Mouse (Mus musculus) midbrain, embryonic 13.5 days (tissue): Measurements from ENCODE around the gene Exosc6. TPM values are rescaled to one million over a fixed set of nuclear protein-coding genes. Genes with fewer than 3 reads are reported as not detected.
A peak's percentile ranks its signal among the peaks of the same experiment; 100 is the strongest.
"Not testable (repeated sequence)": the region's sequence is repeated elsewhere in the genome, so short reads cannot be mapped to it uniquely, and the experiment has no call there.

Experiments
- ATAC-seq: fragments of 200-750 bp; cut with Nextera tagmentation; 2 replicates; pipeline ENCODE4 v1.8.0; 2017; ENCODE audit warnings: mild to moderate bottlenecking, moderate TSS enrichment, moderate library complexity
- H3K27ac ChIP-seq: fragments of 300-500 bp; sonication (generic); 2 replicates; pipeline ENCODE4 v1.5.1; 2015; ENCODE audit warnings: inconsistent platforms, mild to moderate bottlenecking, moderate library complexity
- H3K27me3 ChIP-seq: fragments of 300-500 bp; sonication (generic); 2 replicates; pipeline ENCODE4 v1.6.1; 2015; ENCODE audit warnings: mild to moderate bottlenecking, inconsistent platforms
- H3K36me3 ChIP-seq: fragments of 300-500 bp; sonication (generic); 2 replicates; pipeline ENCODE4 v1.6.1; 2015; ENCODE audit warnings: mild to moderate bottlenecking, inconsistent platforms
- H3K4me1 ChIP-seq: fragments of 300-500 bp; sonication (generic); replicated peaks from 2 replicates; pipeline ENCODE4 v1.6.1; 2015; ENCODE audit warnings: inconsistent platforms
- H3K4me2 ChIP-seq: fragments of 300-500 bp; sonication (generic); replicated peaks from 2 replicates; pipeline ENCODE4 v1.6.1; 2015; ENCODE audit warnings: moderate library complexity, mild to moderate bottlenecking, inconsistent platforms
- H3K4me3 ChIP-seq: fragments of 300-500 bp; sonication (generic); replicated peaks from 2 replicates; pipeline ENCODE4 v1.5.1; 2015; ENCODE audit warnings: mild to moderate bottlenecking, inconsistent platforms
- H3K9ac ChIP-seq: fragments of 300-500 bp; sonication (generic); replicated peaks from 2 replicates; pipeline ENCODE4 v1.6.1; 2015; ENCODE audit warnings: mild to moderate bottlenecking, inconsistent platforms
- H3K9me3 ChIP-seq: fragments of 300-500 bp; sonication (generic); 2 replicates; pipeline ENCODE4 v1.6.1; 2016; ENCODE audit warnings: mild to moderate bottlenecking, inconsistent platforms
- WGBS: fragments of 180-500 bp; shearing (Covaris S2); methylation state at CpG from one replicate; pipeline ENCODE4 v1.1.7; 2015; 5-methylcytosine and 5-hydroxymethylcytosine counted together
- polyA plus RNA-seq: library from polyadenylated mRNA; unstranded; fragments of >200 nt; fragmentation: Nextera tagmentation; extraction: Ambion mirVana; gene quantifications from 2 replicates; pipeline ENCODE4 v1.2.1, GENCODE M21; 2015

Gene Exosc6
- polyA plus RNA-seq, result not detected in 2 replicates

DNA sequence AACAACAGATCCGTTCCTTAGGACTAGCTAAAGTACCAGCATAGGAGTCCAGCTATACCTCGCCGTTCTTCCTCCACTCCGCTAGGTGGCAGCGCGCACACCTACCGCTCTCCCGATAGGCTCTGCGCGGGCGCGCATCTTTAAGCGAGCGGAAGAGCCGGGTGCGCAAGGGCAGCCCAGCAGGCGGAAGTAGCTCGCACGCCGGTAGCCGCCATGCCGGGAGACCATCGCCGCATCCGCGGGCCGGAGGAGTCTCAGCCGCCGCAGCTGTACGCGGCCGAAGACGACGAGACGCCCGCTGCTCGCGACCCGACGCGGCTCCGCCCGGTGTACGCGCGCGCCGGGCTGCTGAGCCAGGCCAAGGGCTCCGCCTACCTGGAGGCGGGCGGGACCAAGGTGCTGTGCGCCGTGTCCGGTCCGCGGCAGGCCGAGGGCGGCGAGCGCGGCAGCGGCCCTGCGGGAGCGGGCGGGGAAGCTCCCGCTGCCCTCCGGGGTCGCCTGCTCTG lies at the start of gene Exosc6:
Gene Exosc6, plus strand, starts transcription at position 182 of the 506 bp plus-strand sequence.
- no peaks in the 10 kb centered on the region for H3K27me3 ChIP-seq
- H3K4me3 ChIP-seq, result peak within 1 kb of the TSS; percentile 99
- WGBS, result under 1% methylated on average over 65 of the region's 68 CpGs
- H3K27ac ChIP-seq, result peak within 1 kb of the TSS; percentile 72
- no peaks in the 10 kb centered on the region for H3K9me3 ChIP-seq
- peak within 1 kb of the TSS; percentile 91 for H3K9ac ChIP-seq
- H3K36me3 ChIP-seq, result peaks cover 59% of the 10 kb centered on the region
- H3K4me1 ChIP-seq, result peaks cover 20% of the 10 kb centered on the region
- peak; percentile 96 for ATAC-seq
- peak within 1 kb of the TSS; percentile 100 for H3K4me2 ChIP-seq

DNA sequence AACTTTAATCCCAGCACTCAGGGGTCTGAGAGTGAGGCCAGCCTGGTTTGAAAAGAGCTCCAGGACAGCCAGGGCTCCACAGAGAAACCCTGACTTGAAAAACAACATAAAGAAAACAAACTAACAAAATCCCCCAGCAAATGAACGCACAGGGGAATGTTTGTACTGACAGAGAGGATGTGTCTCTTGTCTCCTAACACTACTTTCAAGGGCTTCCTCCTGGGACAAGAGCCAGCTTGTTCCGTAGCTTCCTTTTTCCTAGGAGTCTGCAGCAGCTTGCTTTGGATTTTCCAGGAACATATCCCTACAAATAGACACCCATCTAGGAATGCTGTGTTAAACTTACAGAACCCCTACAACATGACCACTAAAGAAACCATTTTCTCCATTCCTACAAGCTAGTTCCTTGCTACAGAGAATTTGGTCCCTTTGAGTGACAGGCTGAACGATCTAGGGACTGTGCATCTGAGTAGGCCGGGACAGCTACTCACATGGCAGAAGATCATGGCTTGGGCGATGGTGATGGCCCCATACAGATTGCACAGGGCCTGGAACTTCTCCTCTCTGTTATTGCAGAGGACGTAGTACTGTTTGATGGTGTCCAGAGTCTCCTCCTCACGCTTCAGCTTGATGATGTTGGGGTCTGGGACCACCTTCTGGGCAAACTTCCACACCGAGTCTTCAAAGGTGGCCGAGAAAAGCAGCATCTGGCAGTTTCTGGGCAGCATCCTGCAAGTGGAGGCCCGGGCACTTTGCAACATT lies 45.7 kb upstream of the Exosc6 start:
- not testable (repeated sequence) for H3K27ac ChIP-seq, H3K4me1 ChIP-seq, H3K4me3 ChIP-seq, ATAC-seq, H3K4me2 ChIP-seq, H3K27me3 ChIP-seq, H3K9me3 ChIP-seq, H3K9ac ChIP-seq
- peaks cover 67% of the 10 kb centered on the region for H3K36me3 ChIP-seq
- 97% methylated on average over 9 of the region's 10 CpGs for WGBS

DNA sequence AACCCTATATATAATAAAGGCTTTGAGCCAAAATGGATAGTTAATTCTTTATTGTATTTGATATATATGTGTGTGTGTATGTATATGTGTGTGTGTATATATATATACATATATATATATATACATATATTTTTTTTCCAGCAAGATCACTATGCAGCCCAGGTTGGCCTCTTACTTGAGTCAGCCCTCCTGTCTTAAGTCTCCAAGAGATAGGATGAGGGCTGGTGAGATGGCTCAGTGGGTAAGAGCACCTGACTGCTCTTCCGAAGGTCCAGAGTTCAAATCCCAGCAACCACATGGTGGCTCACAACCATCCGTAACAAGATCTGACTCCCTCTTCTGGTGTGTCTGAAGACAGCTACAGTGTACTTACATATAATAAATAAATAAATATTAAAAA lies 29.5 kb upstream of the Exosc6 start:
- H3K27ac ChIP-seq, H3K36me3 ChIP-seq, H3K9ac ChIP-seq, H3K4me2 ChIP-seq, H3K4me3 ChIP-seq, H3K9me3 ChIP-seq, ATAC-seq: not testable (repeated sequence)
- Histone ChIP-seq H3K4me1 (peaks cover 11% of the 10 kb centered on the region), H3K27me3 (peaks cover 11% of the 10 kb centered on the region)
- 92% methylated on average over 2 of the region's 2 CpGs for WGBS

DNA sequence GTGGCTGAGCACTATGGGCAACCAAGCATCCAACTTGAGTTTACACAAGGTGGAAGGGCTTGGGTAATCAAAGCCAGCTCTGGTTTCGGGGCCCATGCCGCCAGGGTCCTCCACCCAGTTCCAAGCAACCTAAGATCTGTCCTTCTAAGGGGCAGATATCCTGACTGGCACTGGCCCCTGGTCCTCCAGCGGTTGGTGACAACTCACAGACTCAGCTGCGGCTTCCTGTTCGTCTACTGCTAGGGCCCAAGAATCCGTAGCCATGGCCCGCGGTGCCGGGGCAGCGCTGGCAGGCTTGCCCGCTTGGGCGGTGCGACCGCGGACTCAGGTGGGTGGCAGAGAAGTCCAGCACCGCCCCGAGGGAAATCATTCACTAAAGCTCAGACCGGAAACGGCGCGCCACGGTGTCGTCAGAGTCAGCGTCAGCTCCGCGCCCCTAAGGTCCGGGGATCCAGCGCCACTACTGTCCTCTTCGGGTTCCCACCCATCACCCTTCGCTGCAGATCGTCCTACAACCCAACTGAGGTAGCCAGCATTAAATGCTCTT lies 28.7 kb upstream of the Exosc6 start:
- Histone ChIP-seq H3K36me3 (no peaks in the 10 kb centered on the region), H3K9me3 (no peaks in the 10 kb centered on the region), H3K9ac (peak overlapping the region; percentile 89), H3K27me3 (peaks cover 15% of the 10 kb centered on the region), H3K27ac (peak overlapping the region; percentile 57), H3K4me1 (peaks cover 11% of the 10 kb centered on the region), H3K4me2 (peak overlapping the region; percentile 84), H3K4me3 (peak overlapping the region; percentile 89)
- ATAC-seq, result peak; percentile 95
- under 1% methylated on average over 31 of the region's 31 CpGs for WGBS

DNA sequence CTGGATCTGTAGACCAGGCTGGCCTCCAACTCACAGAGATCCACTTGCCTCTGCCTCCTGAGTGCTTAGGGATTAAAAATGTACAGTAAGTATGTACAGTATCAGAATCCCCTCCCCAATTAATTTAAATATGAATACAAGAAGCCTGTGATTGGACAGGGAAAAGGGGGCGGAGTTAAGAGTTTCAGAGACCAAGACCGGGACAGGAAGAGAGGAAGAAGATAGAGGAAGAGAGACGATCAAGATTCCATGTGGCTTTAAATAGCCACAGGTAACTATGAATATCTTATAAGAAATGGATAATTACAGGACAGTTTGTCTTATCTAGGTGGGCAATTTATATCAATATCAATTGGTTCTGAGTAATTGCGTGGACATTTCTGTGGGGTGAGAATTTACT lies 26.6 kb upstream of the Exosc6 start:
- Histone ChIP-seq H3K9me3 (no peaks in the 10 kb centered on the region), H3K4me1 (peaks cover 15% of the 10 kb centered on the region), H3K36me3 (no peaks in the 10 kb centered on the region), H3K27ac (no peak overlapping the region), H3K27me3 (peaks cover 15% of the 10 kb centered on the region), H3K4me2 (no peak overlapping the region), H3K9ac (no peak overlapping the region), H3K4me3 (no peak overlapping the region)
- 63% methylated on average over 4 of the region's 4 CpGs for WGBS
- no peak for ATAC-seq

DNA sequence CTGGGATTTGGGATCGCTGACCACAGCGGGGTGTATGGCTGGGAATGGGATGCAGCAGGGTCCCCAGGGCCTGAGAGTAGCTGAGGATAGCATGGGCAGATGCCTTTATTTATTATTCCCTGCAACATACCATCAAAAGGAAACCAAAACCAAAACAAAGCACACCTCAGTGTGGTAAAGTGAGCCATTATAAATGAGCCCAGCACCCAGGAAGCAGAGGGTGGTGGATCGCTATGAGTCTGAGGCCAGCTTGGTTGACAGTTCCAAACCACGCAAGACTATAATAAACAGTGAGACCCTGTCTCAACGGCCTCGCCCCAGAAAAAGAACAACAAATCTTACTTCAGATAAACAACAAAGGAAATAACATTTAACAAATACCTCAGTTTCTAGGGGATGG lies 26.1 kb upstream of the Exosc6 start:
- peaks cover 20% of the 10 kb centered on the region for H3K4me1 ChIP-seq
- no peak overlapping the region for H3K9ac ChIP-seq
- no peaks in the 10 kb centered on the region for H3K36me3 ChIP-seq
- no peaks in the 10 kb centered on the region for H3K9me3 ChIP-seq
- WGBS, result 84% methylated on average over 6 of the region's 6 CpGs
- no peak overlapping the region for H3K4me2 ChIP-seq
- H3K27me3 ChIP-seq, result peaks cover 15% of the 10 kb centered on the region
- H3K4me3 ChIP-seq, result no peak overlapping the region
- no peak overlapping the region for H3K27ac ChIP-seq
- no peak for ATAC-seq

DNA sequence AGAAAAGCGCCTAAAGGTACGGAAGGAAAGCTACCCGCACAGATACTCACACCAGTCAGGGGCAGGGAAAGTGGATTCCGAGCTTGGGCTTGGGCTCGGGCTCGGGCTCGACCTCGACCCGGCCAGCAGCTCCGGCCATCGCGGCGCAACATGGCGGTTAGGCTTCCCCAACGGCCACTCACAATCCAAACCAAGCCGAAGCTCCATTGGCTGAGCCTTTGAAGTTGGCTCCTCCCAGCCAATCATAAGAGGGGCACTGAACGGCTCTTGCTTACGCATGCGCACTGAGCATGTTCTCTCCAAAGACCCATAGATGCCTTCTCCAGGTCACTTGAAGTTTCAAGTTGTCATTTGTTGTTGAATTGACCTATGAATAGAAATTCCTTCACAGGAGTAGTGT lies 24.6 kb upstream of the Exosc6 start, which contains the start of gene Ddx19b:
Gene Ddx19b, minus strand, starts transcription at position 180 of the 400 bp plus-strand sequence.
- Histone ChIP-seq H3K4me1 (peaks cover 30% of the 10 kb centered on the region), H3K27me3 (peaks cover 15% of the 10 kb centered on the region), H3K9me3 (no peaks in the 10 kb centered on the region), H3K4me2 (no peak within 1 kb of the TSS), H3K4me3 (no peak within 1 kb of the TSS), H3K9ac (no peak within 1 kb of the TSS), H3K36me3 (peaks cover 8% of the 10 kb centered on the region), H3K27ac (no peak within 1 kb of the TSS)
- no peak for ATAC-seq
- 96% methylated on average over 19 of the region's 19 CpGs for WGBS

DNA sequence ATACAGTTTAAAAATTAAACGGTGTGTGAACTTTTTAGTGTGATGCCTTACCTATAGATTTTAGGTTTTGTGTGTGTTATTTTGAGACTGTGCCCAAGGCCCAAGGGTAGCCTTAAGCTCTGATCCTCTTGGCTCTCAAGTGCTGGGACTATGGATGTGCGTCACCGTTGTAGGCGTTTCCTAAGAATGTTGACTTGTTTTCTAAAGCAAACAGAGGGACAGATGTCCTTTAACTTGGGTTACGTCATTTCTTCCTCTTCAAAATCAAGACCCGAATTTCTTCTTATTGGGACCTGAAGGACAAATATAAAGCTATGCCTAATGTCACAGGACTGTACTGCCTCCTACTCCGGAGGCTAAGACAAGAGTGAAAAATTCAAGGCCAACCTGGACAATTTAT lies 23.2 kb upstream of the Exosc6 start, which contains the start of gene Aars:
Gene Aars, plus strand, starts transcription at position 229 of the 400 bp plus-strand sequence.
- H3K36me3 ChIP-seq, result peaks cover 20% of the 10 kb centered on the region
- H3K27ac ChIP-seq, result peak within 1 kb of the TSS; percentile 87
- H3K4me1 ChIP-seq, result peaks cover 24% of the 10 kb centered on the region
- WGBS, result 96% methylated on average over 7 of the region's 7 CpGs
- peak within 1 kb of the TSS; percentile 79 for H3K4me2 ChIP-seq
- peak within 1 kb of the TSS; percentile 86 for H3K9ac ChIP-seq
- H3K4me3 ChIP-seq, result peak within 1 kb of the TSS; percentile 76
- no peak for ATAC-seq
- H3K9me3 ChIP-seq, result no peaks in the 10 kb centered on the region
- H3K27me3 ChIP-seq, result peaks cover 15% of the 10 kb centered on the region

DNA sequence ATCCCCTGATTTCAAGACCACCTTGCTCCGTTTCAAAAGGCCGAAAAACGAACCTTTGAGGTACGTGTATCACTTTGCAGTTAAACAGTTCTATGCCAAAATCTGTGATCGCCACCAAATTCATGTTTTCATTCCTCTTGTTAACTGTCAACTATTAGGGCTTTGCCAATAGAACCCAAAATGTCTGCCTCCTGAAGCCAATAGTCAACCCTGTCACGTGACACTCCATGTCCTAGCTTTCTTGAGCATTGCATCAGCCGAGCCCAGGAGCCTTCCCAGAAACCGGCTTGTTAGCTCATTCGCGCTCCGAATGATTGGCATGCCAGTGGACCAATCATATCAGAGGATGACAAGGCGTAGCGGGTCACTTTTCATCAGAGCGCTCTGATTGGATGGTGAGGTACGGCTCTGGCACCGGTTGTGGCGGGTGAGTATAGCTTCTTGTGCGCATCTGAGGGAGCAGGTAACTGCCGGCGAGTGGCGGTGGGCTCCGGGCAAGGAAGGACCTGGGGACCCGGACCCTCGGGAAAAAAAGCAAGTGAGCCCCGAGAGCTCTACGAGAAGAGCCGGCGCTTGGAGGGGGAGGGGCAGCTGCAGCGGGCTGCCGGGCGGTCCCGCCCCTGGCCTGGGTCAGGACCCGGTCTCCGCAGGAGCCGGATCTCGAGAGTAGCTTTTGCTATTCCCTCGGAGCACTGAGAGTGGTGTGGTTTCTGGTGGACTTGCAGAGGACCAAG lies 22.5 kb upstream of the Exosc6 start:
- Histone ChIP-seq H3K36me3 (peaks cover 26% of the 10 kb centered on the region), H3K9ac (peak overlapping the region; percentile 86), H3K4me3 (peak overlapping the region; percentile 76), H3K9me3 (no peaks in the 10 kb centered on the region), H3K4me1 (peaks cover 19% of the 10 kb centered on the region), H3K4me2 (peak overlapping the region; percentile 79), H3K27me3 (peaks cover 15% of the 10 kb centered on the region), H3K27ac (peak overlapping the region; percentile 87)
- WGBS, result 6% methylated on average over 37 of the region's 37 CpGs
- peak; percentile 99 for ATAC-seq

DNA sequence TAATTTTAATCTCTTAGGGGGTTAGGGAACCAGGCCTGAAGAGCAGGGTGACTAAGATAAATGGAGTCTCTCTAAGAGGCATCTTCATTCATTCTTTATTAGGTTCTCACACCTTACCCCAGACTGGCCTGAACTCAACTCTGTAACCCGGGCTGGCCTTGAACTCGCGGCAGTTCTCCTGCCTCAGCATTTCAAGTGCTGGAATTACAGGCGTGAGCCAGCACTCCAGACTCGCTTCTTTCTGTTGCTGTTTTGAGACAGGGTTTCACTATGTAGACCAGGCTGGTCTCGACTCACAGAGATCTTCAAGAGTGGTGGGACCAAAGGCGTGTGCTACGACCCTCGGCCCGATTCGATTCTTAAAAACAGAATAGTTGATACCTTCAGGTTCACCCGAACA lies 21.9 kb upstream of the Exosc6 start:
- peaks cover 32% of the 10 kb centered on the region for H3K36me3 ChIP-seq
- no peaks in the 10 kb centered on the region for H3K9me3 ChIP-seq
- H3K27ac ChIP-seq, result peak overlapping the region; percentile 87
- WGBS, result 22% methylated on average over 12 of the region's 12 CpGs
- 0 out of 2 replicates have a peak, but pooled peaks have one; percentile 2 for ATAC-seq
- peak overlapping the region; percentile 76 for H3K4me3 ChIP-seq
- H3K27me3 ChIP-seq, result peaks cover 15% of the 10 kb centered on the region
- peaks cover 19% of the 10 kb centered on the region for H3K4me1 ChIP-seq
- H3K9ac ChIP-seq, result peak overlapping the region; percentile 86
- H3K4me2 ChIP-seq, result peak overlapping the region; percentile 79

DNA sequence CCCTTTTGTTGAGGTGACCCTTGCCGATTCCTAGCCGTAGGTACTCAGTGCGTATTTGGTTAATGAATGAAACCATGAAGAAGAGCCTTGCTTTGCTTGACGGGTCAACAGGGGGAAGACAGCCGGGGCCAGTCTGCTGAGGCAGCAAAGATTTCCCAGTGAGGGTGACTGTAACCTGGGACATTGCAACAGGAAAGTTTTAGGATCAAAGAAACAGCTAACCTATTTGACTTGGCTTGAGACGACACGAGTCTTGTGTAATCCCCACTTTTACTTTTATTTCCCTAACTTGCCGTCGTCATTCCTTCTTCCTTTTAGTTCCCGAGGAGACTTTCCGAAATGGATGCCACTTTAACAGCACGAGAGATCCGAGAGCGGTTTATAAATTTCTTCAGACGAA lies 19.5 kb upstream of the Exosc6 start:
- Histone ChIP-seq H3K9me3 (no peaks in the 10 kb centered on the region), H3K4me3 (no peak overlapping the region), H3K27ac (no peak overlapping the region), H3K4me1 (peaks cover 19% of the 10 kb centered on the region), H3K27me3 (peaks cover 4% of the 10 kb centered on the region; the same call in 1 of the 2 replicates), H3K9ac (no peak overlapping the region), H3K36me3 (peaks cover 54% of the 10 kb centered on the region), H3K4me2 (no peak overlapping the region)
- ATAC-seq, result no peak
- WGBS, result 96% methylated on average over 15 of the region's 15 CpGs

DNA sequence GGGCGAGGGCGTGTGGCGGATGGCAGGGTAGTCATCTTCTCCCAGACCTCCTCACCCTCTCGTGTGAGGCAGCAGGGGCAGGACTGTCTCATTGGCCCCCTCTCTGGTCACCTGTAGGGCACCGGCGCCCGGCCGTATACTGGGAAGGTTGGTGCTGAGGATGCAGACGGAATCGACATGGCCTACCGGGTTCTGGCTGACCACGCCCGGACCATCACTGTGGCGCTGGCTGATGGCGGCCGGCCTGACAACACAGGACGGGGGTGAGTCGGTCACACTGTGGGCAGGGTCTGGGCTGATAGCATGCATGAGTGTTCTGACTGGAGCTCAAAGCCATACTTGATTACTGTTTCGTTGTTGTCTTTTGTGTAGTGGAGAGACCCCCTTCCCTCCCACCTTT lies 13.6 kb upstream of the Exosc6 start:
- Histone ChIP-seq H3K4me2 (no peak overlapping the region), H3K4me1 (no peaks in the 10 kb centered on the region), H3K4me3 (no peak overlapping the region), H3K9me3 (no peaks in the 10 kb centered on the region), H3K27ac (no peak overlapping the region), H3K9ac (no peak overlapping the region), H3K27me3 (no peaks in the 10 kb centered on the region), H3K36me3 (peaks cover 96% of the 10 kb centered on the region)
- 96% methylated on average over 19 of the region's 19 CpGs for WGBS
- no peak for ATAC-seq
